Mouse (Mus musculus) adrenal gland (tissue): Measurements from ENCODE around the gene Ndufa6.
"Not testable (repeated sequence)": the region's sequence is repeated elsewhere in the genome, so short reads cannot be mapped to it uniquely, and the experiment has no call there.

ENCODE experiments used
- intact Hi-C: fragments of 180-260 bp; cut with DNase I; formaldehyde crosslinking; loops from one replicate; pipeline ENCODE4 v1.15.1; 2025
- long read RNA-seq, 2 experiments: library from polyadenylated mRNA; unstranded; transcript quantifications; one replicate each; pipeline ENCODE4 v2.0.0; 2020; ENCODE audit warnings: borderline replicate concordance in 1 of 2; ENCODE audit not compliant: insufficient replicate concordance in 1 of 2

Ndufa6 gene
- long read RNA-seq, experiment 1, transcript Ndufa6-201 (3 exons, 590 nt): major isoform, 430 of 457 reads
- long read RNA-seq, experiment 1, transcript Ndufa6-205 (2 exons, 382 nt): minor isoform, 17 of 457 reads
- long read RNA-seq, experiment 1, partial matches to known transcripts: 0 of 457 reads
- long read RNA-seq, experiment 1, other reads (novel, unspliced or antisense): 7 of 457 reads
- long read RNA-seq, experiment 2, transcript Ndufa6-205 (2 exons, 382 nt): minor isoform, 10 of 377 reads
- long read RNA-seq, experiment 2, transcript Ndufa6-201 (3 exons, 590 nt): major isoform, 359 of 377 reads
- long read RNA-seq, experiment 2, partial matches to known transcripts: 0 of 377 reads
- long read RNA-seq, experiment 2, other reads (novel, unspliced or antisense): 1 of 377 reads

DNA sequence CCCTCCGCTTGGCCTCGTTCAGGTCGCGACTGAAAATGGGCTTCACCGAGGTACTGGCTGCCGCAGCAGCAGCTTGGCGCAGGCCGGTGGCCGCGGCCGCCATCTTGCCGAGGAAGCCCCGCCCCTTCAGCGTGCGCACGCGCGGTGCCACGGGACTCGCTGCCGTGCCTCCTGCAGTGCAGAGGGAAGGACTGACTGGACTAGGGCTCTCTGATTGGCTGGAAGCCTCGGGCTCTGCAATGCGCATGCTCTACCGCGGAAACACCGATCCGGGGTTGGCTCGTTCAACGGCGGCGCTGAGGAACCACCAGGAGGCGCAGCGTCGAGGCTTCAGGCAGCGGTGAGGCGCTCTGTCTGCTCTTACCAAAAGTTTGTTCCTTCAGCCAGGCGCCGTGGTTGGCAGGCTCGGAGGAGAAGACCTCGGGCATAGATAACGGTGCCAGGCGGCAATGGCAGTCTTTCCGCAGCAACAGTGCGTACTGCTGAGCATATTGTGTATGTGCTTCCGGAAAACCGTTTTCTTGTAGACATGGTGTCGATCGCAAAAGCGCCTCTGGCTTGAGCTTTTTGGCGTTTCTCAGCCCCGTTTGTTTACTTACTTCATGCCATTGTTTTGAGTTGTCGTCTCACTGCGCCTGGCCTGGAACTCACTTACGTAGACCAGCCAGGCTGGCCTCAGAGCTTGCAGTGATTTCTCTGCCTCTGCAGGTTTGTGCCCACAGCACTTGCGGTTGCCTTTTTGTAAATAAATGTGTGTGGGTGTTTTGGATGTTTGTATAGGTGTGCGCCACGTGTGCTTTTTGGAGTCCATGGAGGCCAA, at the start of gene Ndufa6:
Ndufa6 (minus strand) TSS at position 197 of the 820 bp plus-strand sequence.
- intact Hi-C loops: no loop called here

DNA sequence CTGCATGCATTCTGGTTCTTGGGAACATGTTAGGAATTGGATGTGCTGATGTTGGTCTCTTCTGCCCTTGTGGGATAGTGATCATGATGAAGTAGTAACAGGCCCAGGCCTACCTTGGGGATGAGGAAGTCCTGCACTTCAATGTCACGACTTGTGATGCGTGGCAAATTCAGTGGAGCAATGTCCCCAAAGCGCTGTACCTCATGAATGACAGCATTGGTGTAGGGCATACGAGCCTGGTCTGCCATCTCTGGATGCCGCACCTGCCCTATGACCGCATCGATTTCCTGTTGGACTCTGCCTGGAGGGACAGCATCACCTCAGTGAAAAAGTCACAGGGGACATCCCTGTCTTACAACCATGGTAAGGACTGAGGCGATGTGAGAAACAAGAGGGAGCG, 49.5 kb upstream of the Ndufa6 start:
- intact Hi-C loops: no loop called here

DNA sequence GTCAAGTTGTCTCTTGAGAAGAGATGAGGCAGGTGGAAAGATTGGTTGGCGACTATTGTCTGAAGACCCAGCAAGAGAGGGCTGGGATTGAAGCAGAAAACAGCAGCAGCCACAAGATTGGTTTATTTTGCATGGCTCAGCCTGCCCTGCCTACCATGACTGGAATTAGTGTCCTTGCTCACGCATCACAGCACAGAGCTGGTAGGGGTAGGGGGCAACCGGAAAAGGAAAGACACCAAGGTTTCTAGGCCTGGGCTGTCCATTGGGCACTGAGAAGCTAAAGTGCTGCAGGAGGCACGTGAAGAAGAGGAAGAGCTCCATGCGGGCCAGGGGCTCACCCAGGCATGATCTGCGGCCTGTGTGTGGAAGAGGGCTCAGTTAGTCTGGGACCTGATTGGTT, 48.6 kb upstream of the Ndufa6 start:
- intact Hi-C loops: no loop called here

DNA sequence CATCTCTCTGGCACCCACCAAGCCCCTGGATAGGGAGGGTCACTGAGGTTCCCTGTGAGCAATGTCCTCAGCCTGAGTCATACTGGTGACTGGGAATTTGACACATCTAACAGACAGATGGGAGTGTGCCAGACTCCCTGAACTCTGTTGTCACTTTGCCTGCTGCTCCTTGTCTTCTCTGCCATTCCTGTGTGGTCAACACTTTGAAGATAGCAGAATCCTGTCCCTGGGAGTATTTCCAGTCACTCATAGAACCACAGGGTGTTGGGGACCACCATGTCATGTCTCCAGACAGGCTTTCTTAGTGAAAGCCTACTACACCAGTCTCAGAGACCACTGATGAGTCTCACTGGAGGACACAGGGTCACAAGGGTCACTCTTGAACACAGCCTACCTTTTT, 48.0 kb upstream of the Ndufa6 start:
- intact Hi-C loops: no loop called here

DNA sequence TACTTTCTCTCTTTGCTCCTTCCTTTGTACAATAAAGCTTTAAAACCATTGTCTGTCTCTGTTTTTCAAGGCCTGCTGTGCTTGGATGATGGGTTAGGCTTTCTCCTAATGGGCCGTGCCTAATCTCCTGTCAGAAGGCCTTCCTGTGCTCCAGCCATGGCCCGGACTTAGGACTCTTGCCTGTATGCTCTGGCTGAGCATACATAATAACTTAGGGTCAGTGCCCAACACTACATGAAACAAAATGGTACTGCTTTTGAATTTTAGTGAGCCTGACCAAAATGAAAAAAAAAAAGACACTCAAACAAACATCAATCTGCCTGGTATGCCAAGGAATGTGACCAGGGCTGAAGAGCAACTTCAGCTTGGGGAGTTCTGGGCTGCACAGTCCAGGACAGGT, 47.4 kb upstream of the Ndufa6 start:
- intact Hi-C loops: no loop called here

DNA sequence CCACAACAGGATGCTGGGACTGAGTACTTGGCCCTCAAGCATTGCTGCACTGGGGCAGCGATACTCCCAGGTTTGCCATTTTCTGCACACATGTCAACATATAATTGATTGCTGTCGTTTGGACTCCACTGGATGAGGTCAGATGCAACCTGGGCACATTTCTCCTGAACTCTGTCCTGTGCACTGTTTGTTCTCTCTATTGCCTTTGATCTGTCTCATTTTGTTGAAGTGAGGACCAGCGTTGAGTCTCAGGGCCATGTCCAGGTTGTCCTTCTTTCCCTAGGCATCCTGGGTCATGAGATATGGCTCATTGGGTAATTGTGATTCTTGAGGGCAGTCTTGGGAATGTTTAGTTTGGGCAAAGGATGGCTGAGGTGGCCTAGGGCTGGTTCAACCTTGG, 41.8 kb upstream of the Ndufa6 start:
- intact Hi-C loops: loop anchor here (5.0 kb wide), 1 partner anchor 51 kb away; no protein-coding TSS in a partner anchor

DNA sequence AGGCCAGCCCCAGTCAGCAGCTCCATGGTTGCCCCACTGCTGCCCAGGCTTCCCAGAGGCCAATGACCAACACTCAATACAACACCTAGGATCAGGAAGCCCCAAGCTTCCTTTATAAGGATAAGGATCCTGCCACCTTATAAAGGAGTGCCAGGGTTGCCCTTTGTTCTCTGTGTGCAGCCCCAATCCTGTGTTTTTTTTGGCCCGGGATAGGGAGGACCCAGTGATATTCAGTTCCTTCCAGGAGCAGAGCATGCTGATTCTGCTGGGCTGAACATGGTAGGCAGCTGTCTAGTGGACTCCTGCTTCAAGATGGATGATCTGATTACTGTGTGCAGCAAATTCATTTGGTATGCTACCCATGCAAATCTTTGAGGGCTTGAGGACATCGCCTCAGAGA, 39.8 kb upstream of the Ndufa6 start, which contains the start of gene Cyp2d11:
Cyp2d11 (minus strand) TSS at position 101 of the 400 bp plus-strand sequence.
- intact Hi-C loops: not testable (repeated sequence)

DNA sequence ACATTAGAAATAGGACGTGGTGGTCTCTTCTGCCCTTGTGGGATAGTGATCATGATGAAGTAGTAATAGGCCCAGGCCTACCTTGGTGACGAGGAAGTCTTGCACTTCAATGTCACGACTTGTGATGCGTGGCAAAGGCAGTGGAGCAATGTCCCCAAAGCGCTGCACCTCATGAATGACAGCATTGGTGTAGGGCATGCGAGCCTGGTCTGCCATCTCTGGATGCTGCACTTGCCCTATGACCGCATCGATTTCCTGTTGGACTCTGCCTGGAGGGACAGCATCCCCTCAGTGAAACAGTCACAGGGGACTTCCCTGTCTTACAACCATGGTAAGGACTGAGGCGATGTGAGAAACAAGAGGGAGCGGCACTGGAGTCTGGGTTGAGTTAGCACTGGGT, 35.8 kb upstream of the Ndufa6 start:
- intact Hi-C loops: not testable (repeated sequence)

DNA sequence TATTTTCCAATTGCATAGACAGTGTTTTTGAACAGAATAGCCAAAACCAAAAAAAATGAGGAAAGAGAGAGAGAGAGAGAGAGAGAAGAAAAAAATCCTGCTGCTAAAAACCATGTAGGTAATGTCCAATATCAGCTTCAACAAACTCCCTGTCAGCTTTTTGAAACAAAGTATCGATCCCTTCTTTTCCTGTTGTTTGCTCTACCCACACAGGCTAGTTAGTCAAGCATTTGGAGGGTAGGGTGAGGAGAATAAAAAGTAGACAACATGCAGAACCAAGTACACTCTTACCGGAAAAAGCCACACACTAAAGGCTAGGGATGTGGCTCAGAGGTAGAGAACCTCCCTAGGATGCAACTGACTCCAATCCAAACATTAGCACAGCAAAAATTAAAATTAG, 31.6 kb upstream of the Ndufa6 start:
- intact Hi-C loops: no loop called here

DNA sequence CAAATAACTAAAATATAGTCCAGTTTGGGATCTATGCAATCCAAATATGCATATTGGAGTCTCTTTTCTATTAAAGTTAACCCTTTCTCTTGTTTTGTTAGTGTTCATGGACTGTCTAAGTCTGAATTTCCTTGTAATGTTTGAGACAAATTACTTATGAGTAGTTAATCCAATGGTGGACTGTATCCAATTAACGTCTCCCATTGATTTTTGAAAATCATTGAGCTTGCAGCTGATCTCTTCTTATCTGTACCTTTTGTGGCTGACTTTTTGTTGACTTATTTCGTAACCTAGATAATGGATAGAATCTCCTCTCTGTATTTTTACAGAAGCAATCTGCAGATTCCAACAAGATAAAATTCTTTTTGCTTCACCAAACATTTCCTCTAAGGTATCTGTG, 28.3 kb upstream of the Ndufa6 start:
- intact Hi-C loops: no loop called here

DNA sequence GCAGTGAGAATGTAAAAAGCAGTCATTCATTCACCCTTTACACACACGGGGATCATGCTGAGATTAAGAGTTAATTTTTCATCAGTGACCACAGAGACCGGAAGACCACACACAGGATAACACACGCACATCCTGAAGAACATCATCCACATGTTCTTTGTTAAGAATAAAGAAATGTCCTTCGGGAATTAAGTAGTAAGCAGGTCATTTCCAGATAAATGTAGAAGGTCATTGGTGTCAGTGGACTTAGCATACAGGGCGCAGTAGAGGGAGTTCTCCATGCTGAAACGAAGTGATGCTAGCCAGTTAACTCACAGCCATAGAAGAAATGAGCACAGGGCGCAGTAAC, 26.6 kb upstream of the Ndufa6 start:
- intact Hi-C loops: no loop called here

DNA sequence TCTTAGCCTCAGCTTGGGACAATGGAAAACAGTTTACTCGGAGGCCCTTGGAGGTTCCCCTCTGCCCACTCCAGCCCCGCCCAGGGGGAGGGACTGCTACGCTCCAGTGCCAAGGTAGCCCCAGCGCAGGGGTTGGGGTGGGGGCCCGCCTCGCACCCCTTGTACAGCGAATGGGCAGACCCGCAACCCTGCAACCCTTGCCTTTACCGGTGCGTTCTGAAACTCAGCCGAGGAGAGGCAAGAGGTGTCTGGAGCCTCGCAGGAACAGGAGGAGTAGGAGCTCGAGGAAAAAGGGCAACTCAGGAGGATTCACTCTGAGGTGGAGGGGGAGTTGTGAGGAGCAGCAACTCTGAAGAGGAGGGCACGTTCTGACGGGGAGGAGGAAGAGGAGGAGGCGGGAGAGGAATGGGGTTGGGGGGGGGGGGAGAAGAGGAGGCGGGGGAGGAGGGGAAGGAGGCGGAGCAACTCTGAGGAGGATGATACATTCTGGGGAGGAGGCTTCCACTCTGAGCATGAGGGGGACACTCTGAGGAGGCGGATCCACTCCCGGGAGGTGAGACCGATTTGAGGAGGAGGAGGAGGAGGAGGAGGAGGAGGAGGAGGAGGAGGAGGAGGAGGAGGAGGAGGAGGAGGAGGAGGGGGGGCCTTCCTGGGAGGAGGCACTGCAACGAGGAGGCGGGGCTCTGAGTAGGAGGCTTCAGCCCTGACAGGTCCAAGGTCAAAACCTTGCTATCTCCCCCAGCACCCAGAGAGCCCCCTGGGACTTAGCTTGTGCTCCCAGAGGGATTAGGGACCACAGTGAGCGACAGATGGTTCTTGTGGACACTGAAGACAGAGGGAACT, 26.0 kb upstream of the Ndufa6 start, which contains the start of gene Cyp2d22:
Cyp2d22 (minus strand) TSS at position 390 of the 843 bp plus-strand sequence.
- intact Hi-C loops: no loop called here

DNA sequence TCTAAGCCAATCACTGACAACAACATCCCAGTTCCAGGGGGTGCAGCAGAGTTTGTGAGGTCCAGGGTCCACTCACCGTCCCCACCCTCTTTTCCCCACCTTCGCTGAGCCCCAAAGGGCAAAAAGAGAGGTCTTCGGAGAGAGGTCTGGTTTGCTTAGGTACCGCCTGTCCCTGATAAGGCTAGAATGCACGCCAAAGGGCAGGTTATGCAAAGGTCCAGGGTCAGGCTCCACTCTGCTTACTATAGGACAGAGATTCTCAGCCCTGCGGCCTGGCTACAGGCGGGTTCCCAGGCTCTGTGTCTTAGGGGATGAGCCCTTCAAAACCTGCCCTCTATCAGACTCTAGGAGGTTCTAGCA, 25.4 kb upstream of the Ndufa6 start:
- intact Hi-C loops: no loop called here

DNA sequence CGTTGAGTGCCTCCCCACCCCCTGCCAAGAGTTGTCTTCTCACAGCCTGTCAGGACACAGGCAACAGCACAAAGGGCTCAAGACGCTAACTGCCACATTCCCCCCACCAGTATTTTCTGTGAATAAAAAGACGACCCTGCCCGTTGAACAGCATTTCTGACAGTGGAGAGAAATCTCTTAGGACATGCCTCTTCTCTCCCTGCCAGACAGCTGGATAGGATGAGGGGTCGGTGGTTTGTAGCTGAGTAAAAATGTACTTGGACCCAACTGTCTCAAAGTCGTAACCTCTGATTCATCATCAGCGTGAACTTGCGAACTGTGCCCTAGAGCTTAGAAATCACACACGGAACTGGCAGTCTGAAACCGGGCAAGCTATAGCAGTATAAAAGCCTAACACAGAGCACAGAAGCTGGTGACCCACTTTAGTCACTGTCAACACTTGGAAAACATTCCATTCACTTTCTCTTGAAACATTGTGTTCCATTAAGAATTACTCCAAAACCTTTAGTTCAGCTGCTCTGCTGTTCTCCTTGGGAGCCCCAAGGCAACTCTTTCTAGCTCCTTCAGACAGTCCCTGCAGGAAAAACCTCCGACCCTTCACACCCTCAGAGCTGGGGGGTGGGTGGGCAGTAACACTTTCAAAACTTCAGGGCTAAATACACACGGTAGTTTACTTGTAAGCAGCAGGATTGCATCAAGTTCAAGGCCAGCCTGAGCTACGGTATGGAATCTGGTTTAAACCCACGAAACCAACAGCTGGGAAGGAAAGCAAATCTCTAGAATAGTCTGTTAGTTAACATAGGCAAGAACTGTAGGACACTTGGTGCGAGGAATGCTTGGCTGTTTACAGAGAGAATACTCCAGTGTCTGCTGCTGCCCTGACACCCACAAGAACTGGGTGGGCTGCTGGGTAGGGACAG, 24.4 kb upstream of the Ndufa6 start:
- intact Hi-C loops: no loop called here

DNA sequence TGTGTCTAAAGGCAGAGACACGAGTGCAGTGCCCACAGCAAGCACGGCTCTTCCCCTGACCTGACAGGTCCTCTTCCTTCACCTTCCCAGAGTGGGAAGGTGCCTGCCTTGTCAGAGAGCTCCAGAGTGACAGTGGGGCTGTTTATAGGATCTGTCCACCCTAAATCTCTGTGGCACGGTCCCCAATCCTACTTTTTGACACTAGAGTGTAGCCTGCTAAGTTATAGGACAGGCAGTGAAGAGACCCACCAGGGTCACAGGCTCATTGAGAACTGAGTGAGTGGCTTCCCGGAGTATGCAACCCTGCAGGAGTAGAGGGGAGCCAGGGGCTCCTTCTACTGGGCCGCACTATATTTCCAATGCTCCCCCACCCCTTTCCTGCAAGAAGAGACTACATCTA, 23.6 kb upstream of the Ndufa6 start:
- intact Hi-C loops: no loop called here

DNA sequence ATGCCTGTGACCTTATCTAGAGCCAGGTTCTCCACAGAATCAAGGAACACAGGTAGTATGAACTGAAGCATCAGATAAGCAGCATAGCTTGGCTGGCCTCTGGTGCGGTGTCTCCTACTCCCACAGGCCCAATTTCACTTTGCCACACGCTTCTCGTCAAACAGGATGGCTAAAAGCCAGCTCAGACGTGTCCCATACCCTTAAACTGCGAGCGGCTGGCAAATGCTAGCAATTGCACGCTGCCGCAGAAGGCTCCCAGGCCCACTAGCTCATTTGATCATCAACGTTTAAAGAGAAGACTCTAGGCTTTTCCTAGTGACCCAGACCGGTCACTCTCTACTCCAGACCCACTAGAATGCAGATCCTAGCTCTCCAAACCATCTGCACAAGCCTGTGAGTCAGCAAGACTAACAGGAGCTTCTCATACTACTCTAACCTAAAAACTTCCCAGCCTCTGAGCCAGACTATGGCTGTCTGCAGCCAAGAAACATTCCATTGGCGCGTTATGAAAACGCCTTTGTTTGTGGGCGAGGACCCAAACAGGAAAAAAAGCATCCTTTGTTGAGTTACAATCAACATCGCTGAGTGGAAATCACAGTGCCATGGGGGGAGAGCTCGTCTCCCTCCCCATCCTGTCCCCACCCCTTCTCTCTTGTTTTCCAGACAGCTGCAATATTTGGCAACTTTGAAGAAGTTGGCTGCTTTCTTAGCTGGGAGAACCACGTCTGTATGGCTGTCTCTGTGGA, 22.4 kb upstream of the Ndufa6 start:
- intact Hi-C loops: no loop called here

DNA sequence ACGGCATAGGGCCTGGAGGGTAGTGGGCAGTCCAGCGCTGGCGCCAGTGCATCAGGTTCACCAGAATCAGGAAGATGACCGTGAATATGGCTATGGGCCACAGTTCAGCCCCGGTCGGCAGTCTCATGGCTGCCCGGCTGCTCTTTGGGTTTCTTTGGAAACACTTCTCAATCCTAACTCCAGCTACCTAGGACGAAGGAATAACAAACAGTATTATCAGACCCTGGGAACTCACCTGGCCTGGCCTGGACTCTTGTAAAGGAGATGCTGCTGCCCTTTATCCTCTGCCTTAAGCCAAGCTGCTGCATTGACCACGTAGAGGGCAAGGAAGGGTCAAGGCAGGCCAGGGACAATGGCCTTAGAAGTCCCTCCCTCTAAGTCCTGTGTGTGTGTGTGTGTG, 21.7 kb upstream of the Ndufa6 start:
- intact Hi-C loops: no loop called here

DNA sequence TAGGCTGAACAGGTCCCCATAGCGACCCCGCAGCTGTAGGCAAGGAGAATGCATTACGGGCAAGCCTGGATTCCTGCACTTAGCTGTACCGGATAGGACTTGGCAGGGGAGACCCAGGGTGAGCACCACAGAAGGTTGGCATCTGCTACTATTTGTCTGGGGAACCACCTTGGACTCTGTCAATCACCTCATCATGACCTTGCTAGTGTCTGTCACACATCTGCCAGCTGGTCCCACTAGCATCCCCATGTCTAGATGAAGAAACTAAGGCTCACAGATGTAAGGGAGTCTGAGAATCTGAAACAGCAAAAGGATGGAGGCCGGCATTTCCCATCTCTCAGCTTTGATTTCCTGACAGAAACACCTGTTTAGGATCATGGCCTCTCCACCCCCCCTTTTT, 20.3 kb upstream of the Ndufa6 start:
- intact Hi-C loops: no loop called here

DNA sequence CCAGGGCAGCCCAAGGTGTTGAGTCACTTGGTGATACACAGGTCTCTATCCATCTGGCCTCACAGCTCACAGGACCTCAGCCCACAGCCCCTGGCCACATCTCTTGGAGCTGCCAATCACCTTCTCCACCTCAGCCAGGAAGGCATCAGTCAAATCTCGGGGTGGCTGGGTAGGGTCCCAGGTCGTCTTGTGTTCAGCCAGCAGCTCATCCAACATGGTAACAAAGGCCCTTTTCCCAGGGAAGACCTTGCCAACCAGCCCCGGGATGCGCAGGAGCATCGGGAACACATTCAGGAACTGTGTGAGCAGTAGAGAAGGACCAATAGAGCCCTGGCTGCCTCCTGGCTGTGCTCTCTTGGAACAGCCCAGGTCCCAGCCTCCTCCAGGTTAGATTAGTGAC, 18.9 kb upstream of the Ndufa6 start:
- intact Hi-C loops: no loop called here

DNA sequence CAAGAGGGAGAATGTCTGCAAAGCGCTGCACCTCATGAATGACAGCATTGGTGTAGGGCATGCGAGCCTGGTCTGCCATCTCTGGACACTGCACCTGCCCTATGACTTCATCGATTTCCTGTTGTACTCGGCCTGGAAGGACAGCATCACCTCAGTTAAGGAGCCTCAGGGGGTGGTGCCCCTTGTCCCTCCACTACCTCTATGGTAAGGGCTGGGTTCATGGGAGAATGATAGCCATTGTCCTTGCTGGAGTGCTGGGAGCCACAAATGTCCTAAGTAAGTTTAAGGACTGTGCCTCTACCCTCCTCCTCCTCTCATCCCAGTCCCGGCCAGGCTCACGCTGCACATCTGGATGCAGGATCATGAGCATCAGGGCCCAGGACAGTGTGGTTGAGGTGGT, 18.3 kb upstream of the Ndufa6 start:
- intact Hi-C loops: no loop called here
